Mouse (Mus musculus) liver, embryonic 15.5 days (tissue): Measurements from ENCODE around the gene Nol7. TPM values are rescaled to one million over a fixed set of nuclear protein-coding genes. Genes with fewer than 3 reads are reported as not detected.

Experiments
- ATAC-seq: fragments of 200-750 bp; cut with Nextera tagmentation; 2 replicates; pipeline ENCODE4 v1.8.0; 2017; ENCODE audit warnings: moderate number of reproducible peaks, mild to moderate bottlenecking, moderate library complexity; ENCODE audit not compliant: insufficient read depth
- H3K27ac ChIP-seq: fragments of 300-500 bp; sonication (generic); replicated peaks from 2 replicates; pipeline ENCODE4 v1.5.1; 2015; ENCODE audit warnings: mild to moderate bottlenecking, inconsistent platforms
- H3K27me3 ChIP-seq: fragments of 300-500 bp; sonication (generic); 2 replicates; pipeline ENCODE4 v1.6.1; 2015; ENCODE audit warnings: mild to moderate bottlenecking, inconsistent platforms
- H3K36me3 ChIP-seq: fragments of 300-500 bp; sonication (generic); replicated peaks from 2 replicates; pipeline ENCODE4 v1.6.1; 2015; ENCODE audit warnings: moderate library complexity, mild to moderate bottlenecking, inconsistent platforms
- H3K4me1 ChIP-seq: fragments of 300-500 bp; sonication (generic); replicated peaks from 2 replicates; pipeline ENCODE4 v1.6.1; 2015; ENCODE audit warnings: inconsistent platforms
- H3K4me2 ChIP-seq: fragments of 300-500 bp; sonication (generic); 2 replicates; pipeline ENCODE4 v1.6.1; 2015; ENCODE audit warnings: moderate library complexity, mild to moderate bottlenecking, inconsistent platforms
- H3K4me3 ChIP-seq: fragments of 300-500 bp; sonication (generic); replicated peaks from 2 replicates; pipeline ENCODE4 v1.5.1; 2015; ENCODE audit warnings: mild to moderate bottlenecking, inconsistent platforms
- H3K9ac ChIP-seq: fragments of 300-500 bp; sonication (generic); 2 replicates; pipeline ENCODE4 v1.6.1; 2015; ENCODE audit warnings: moderate library complexity, mild to moderate bottlenecking, inconsistent platforms
- H3K9me3 ChIP-seq: fragments of 300-500 bp; sonication (generic); replicated peaks from 2 replicates; pipeline ENCODE4 v1.6.1; 2016; ENCODE audit warnings: inconsistent platforms
- WGBS: fragments of 180-500 bp; shearing (Covaris S2); methylation state at CpG from one replicate; pipeline ENCODE4 v1.1.7; 2015; ENCODE audit warnings: mixed read lengths; ENCODE audit not compliant: insufficient replicate concordance; 5-methylcytosine and 5-hydroxymethylcytosine counted together
- polyA plus RNA-seq: library from polyadenylated mRNA; unstranded; fragments of >200 nt; fragmentation: Nextera tagmentation; extraction: Ambion mirVana; gene quantifications from 2 replicates; pipeline ENCODE4 v1.2.1, GENCODE M21; 2015

Nol7 gene
- polyA plus RNA-seq, 1 experiment from 2014 or later, result 94.2 TPM

GRCm38 (mm10) chr13:43433395-43433794 is 35.2 kb downstream of the Nol7 start:
- no peak for ATAC-seq
- H3K27me3 ChIP-seq, result no peaks in the 10 kb centered on the region
- no peak overlapping the region for H3K27ac ChIP-seq
- H3K4me1 ChIP-seq, result no peaks in the 10 kb centered on the region
- H3K4me2 ChIP-seq, result no peak overlapping the region
- H3K36me3 ChIP-seq, result peaks cover 10% of the 10 kb centered on the region
- no peak overlapping the region for H3K9ac ChIP-seq
- no peaks in the 10 kb centered on the region for H3K9me3 ChIP-seq
- H3K4me3 ChIP-seq, result no peak overlapping the region
- WGBS, result 83% methylated on average over 2 of the region's 2 CpGs

- no peaks in the 10 kb centered on the region for H3K36me3 ChIP-seq
- no peaks in the 10 kb centered on the region for H3K27me3 ChIP-seq
- H3K4me3 ChIP-seq, result no peak overlapping the region
- no peak overlapping the region for H3K4me2 ChIP-seq
- no peak for ATAC-seq
- 70% methylated on average over 1 of the region's 1 CpGs for WGBS
- no peaks in the 10 kb centered on the region for H3K9me3 ChIP-seq
- H3K27ac ChIP-seq, result no peak overlapping the region
- H3K9ac ChIP-seq, result no peak overlapping the region
- H3K4me1 ChIP-seq, result peaks cover 7% of the 10 kb centered on the region; the same call in 1 of the 2 replicates
Observed at GRCm38 (mm10) chr13:43440376-43440775, 42.2 kb downstream of the Nol7 start.

GRCm38 (mm10) chr13:43442551-43442950 is 44.4 kb downstream of the Nol7 start:
- Histone ChIP-seq H3K9me3 (no peaks in the 10 kb centered on the region), H3K27me3 (no peaks in the 10 kb centered on the region), H3K27ac (no peak overlapping the region), H3K36me3 (no peaks in the 10 kb centered on the region), H3K4me3 (no peak overlapping the region), H3K4me1 (peaks cover 13% of the 10 kb centered on the region), H3K9ac (no peak overlapping the region), H3K4me2 (no peak overlapping the region)
- no peak for ATAC-seq
- WGBS, result 69% methylated on average over 1 of the region's 1 CpGs

GRCm38 (mm10) chr13:43443706-43444105 is 45.5 kb downstream of the Nol7 start:
- 77% methylated on average over 4 of the region's 4 CpGs for WGBS
- no peaks in the 10 kb centered on the region for H3K9me3 ChIP-seq
- ATAC-seq, result no peak

GRCm38 (mm10) chr13:43444717-43445116 is 46.5 kb downstream of the Nol7 start:
- 82% methylated on average over 3 of the region's 3 CpGs for WGBS
- Histone ChIP-seq H3K4me2 (no peak overlapping the region), H3K9ac (no peak overlapping the region), H3K27ac (no peak overlapping the region), H3K9me3 (no peaks in the 10 kb centered on the region), H3K4me1 (peaks cover 15% of the 10 kb centered on the region), H3K36me3 (no peaks in the 10 kb centered on the region), H3K27me3 (no peaks in the 10 kb centered on the region), H3K4me3 (no peak overlapping the region)
- ATAC-seq, result no peak

More at GRCm38 (mm10) chr13:43443706-43444105, 45.5 kb downstream of the Nol7 start:
- Histone ChIP-seq H3K4me2 (no peak overlapping the region), H3K27me3 (no peaks in the 10 kb centered on the region), H3K4me1 (peaks cover 15% of the 10 kb centered on the region), H3K27ac (no peak overlapping the region), H3K4me3 (no peak overlapping the region), H3K9ac (no peak overlapping the region), H3K36me3 (no peaks in the 10 kb centered on the region)

- 74% methylated on average over 4 of the region's 4 CpGs for WGBS
- Histone ChIP-seq H3K27ac (no peak overlapping the region), H3K9me3 (no peaks in the 10 kb centered on the region)
Observed at GRCm38 (mm10) chr13:43445754-43446153, 47.6 kb downstream of the Nol7 start.

GRCm38 (mm10) chr13:43447721-43448120 is 49.5 kb downstream of the Nol7 start:
- 59% methylated on average over 3 of the region's 3 CpGs for whole genome bisulfite sequencing

More at GRCm38 (mm10) chr13:43445754-43446153, 47.6 kb downstream of the Nol7 start:
- H3K4me2 ChIP-seq, result no peak overlapping the region
- no peaks in the 10 kb centered on the region for H3K36me3 ChIP-seq
- no peak overlapping the region for H3K4me3 ChIP-seq
- ATAC-seq, result no peak
- H3K4me1 ChIP-seq, result peaks cover 15% of the 10 kb centered on the region
- no peaks in the 10 kb centered on the region for H3K27me3 ChIP-seq
- no peak overlapping the region for H3K9ac ChIP-seq

GRCm38 (mm10) chr13:43450686-43451085 is 52.5 kb downstream of the Nol7 start:
- Histone ChIP-seq H3K36me3 (no peaks in the 10 kb centered on the region), H3K4me1 (peaks cover 32% of the 10 kb centered on the region), H3K9me3 (no peaks in the 10 kb centered on the region), H3K9ac (no peak overlapping the region), H3K4me2 (no peak overlapping the region), H3K27me3 (no peaks in the 10 kb centered on the region), H3K4me3 (no peak overlapping the region), H3K27ac (no peak overlapping the region)
- no peak for ATAC-seq
- 71% methylated on average over 3 of the region's 3 CpGs for WGBS

More at GRCm38 (mm10) chr13:43447721-43448120, 49.5 kb downstream of the Nol7 start:
- H3K27me3 ChIP-seq, result no peaks in the 10 kb centered on the region
- H3K4me3 ChIP-seq, result no peak overlapping the region
- H3K9ac ChIP-seq, result no peak overlapping the region
- H3K4me2 ChIP-seq, result no peak overlapping the region
- H3K9me3 ChIP-seq, result no peaks in the 10 kb centered on the region
- no peaks in the 10 kb centered on the region for H3K36me3 ChIP-seq
- ATAC-seq, result no peak
- peaks cover 18% of the 10 kb centered on the region for H3K4me1 ChIP-seq
- H3K27ac ChIP-seq, result no peak overlapping the region

GRCm38 (mm10) chr13:43452177-43452576 is 54.0 kb downstream of the Nol7 start:
- 56% methylated on average over 2 of the region's 2 CpGs for WGBS
- ATAC-seq, result no peak
- H3K4me1 ChIP-seq, result peaks cover 36% of the 10 kb centered on the region
- H3K4me2 ChIP-seq, result no peak overlapping the region
- no peak overlapping the region for H3K27ac ChIP-seq
- no peak overlapping the region for H3K9ac ChIP-seq
- H3K36me3 ChIP-seq, result no peaks in the 10 kb centered on the region
- H3K27me3 ChIP-seq, result no peaks in the 10 kb centered on the region
- H3K4me3 ChIP-seq, result no peak overlapping the region
- no peaks in the 10 kb centered on the region for H3K9me3 ChIP-seq

GRCm38 (mm10) chr13:43452843-43453605 is 54.8 kb downstream of the Nol7 start:
- 21% methylated on average over 7 of the region's 7 CpGs for WGBS

GRCm38 (mm10) chr13:43454431-43454830 is 56.2 kb downstream of the Nol7 start:
- Histone ChIP-seq H3K9me3 (no peaks in the 10 kb centered on the region), H3K27ac (no peak overlapping the region), H3K4me1 (peaks cover 36% of the 10 kb centered on the region), H3K36me3 (no peaks in the 10 kb centered on the region), H3K27me3 (no peaks in the 10 kb centered on the region), H3K9ac (no peak overlapping the region), H3K4me2 (no peak overlapping the region), H3K4me3 (no peak overlapping the region)
- 48% methylated on average over 7 of the region's 7 CpGs for WGBS
- ATAC-seq, result no peak

More at GRCm38 (mm10) chr13:43452843-43453605, 54.8 kb downstream of the Nol7 start:
- H3K27me3 ChIP-seq, result no peaks in the 10 kb centered on the region
- H3K27ac ChIP-seq, result no peak overlapping the region
- no peak overlapping the region for H3K4me2 ChIP-seq
- no peaks in the 10 kb centered on the region for H3K36me3 ChIP-seq
- H3K9ac ChIP-seq, result no peak overlapping the region
- ATAC-seq, result no peak
- H3K9me3 ChIP-seq, result no peaks in the 10 kb centered on the region
- peaks cover 36% of the 10 kb centered on the region for H3K4me1 ChIP-seq
- H3K4me3 ChIP-seq, result no peak overlapping the region
